Mouse (Mus musculus) cerebellum, adult 11 months (tissue): ENCODE measurements around the gene Ctrc.

Experiments used
- DNase-seq: peaks from one replicate; pipeline ENCODE4 v3.0.0; 2022

Gene Ctrc

DNA sequence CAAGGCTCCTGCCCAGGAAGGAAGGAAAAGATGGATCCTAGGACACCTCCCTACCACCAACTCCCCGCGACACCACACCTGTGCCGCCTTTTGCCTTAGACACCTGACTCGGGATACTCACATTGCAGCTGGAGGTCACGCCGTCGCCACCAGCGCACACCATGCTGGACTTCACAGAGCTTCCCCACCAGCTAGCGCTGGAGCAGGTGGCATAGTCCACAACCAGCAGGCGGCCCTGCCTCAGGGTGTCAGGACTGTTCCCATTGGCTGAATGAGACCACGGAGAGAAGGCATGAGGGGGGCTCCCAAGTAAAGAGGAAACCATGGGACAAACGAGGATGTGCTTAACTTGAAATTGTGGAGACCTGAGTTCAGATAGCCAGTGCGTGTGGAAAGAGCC lies 27.3 kb downstream of the Ctrc start:
- DNase-seq, result no peak

DNA sequence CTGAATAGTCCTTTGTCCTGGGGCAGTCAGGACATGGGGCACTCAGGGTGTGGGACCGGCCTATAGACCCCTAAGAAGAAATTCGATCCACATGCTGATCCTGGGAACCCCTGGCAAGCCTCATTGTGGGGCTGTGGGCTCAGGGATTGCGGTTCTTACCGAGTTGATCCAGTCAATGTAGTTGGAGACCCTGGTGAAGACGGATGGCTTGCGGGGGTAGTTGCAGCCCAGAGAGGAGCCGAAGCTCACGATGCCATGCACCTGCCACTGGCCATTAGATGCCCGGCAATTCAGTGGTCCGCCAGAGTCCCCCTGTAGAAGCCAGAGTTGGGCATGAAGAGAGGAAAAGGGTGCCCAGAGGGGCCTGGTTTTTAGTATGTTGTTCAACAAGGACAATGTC lies 28.5 kb downstream of the Ctrc start:
- DNase-seq, result no peak

DNA sequence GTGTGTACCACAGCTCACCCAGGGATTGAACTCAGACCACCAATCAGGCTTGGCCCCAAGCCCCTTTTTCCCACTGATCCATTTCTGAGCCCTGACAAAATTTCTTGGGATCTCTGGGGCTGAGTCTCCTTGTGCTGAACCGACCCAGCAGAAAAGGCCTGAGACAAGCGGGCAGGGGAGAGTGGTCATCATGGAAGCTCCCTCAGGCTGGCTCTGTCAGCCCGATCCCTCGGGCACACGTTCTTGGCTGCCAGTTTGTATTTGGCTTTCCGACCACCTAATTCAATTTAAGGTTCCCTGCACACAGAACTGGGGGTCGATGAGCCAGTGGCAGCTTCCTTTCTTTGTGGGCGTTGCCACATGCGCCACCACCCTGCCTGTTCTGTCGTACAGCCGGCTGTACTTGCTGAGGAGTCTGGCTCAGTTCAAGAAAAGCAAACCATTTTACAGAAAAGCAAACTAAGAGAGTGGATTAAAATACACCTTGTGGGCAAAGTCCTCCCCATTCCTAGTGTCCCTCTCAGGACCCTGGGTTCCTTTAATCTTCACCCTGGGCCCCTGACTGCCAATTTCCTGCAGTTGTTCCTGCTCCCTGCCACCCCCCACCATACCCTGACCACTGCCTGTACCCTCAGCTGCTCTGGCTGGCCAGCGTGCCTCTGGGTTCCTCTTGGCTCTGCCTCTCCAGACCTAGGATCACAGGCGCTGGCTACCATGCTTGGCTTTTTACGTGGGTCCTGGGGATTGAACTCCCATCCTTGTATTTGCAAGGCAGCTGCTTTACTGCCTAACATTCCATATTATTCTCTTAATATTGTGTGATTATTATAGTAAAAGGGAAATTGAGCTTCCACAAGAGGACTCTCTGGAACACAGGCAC lies 29.1 kb downstream of the Ctrc start:
- DNase-seq, result no peak

DNA sequence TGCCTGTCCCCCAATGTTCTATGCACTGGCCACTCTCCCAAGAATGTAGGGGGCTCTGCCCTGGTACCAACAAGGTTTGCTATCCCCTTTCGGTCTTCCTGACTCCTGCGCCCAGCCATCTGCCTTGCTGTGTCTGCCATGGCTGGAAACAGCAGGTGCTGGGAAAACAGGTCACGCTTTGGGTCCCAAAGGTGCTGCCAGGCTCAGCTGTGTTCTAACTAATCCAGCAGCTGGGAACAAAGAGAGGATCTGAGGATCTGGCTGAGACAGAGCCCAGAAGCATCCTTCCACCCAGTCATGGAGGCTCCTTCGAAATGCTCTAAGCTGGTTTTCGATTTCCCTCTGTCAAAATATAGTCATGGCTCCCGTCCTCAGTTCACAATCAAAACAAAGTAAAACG lies 29.9 kb downstream of the Ctrc start:
- no peak for DNase-seq

DNA sequence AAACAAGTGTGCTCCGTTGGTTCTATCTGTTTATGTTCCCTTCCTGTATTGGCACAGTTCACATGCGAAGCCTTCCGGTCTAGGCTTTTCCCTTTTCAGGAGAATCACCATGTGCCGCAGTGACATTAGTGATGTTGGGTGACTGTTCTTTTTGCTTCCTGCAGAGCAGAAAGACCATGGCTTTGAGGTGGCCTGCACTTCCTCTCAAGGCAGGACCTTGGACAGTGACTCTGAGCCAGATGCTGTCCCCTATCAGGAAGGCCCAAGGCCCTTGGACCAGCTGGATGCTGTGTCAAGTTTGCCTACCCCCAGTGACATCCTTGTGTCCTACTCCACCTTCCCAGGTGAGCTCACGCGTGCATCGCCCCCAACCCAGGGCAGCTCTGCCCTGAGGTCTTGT lies 34.8 kb downstream of the Ctrc start:
- DNase-seq, result no peak

DNA sequence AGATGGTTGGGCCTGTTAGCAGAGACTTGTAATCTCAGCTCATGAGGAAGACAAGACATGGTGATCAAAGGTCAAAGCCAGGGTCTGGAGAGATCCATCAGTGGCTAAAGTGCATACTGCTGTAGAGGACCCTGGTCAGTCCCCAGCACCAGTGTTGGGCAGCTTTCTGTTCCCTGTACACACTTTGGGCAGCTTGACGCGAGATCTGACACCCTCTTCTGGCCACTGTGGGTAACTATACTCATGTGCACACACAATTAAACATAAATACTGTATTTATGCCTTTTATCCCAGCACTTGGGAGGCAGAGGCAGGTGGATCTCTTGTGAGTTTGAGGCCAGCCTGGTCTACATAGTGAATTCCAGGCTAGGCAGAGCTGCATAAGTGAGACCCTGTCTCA lies 35.2 kb downstream of the Ctrc start:
- no peak for DNase-seq

DNA sequence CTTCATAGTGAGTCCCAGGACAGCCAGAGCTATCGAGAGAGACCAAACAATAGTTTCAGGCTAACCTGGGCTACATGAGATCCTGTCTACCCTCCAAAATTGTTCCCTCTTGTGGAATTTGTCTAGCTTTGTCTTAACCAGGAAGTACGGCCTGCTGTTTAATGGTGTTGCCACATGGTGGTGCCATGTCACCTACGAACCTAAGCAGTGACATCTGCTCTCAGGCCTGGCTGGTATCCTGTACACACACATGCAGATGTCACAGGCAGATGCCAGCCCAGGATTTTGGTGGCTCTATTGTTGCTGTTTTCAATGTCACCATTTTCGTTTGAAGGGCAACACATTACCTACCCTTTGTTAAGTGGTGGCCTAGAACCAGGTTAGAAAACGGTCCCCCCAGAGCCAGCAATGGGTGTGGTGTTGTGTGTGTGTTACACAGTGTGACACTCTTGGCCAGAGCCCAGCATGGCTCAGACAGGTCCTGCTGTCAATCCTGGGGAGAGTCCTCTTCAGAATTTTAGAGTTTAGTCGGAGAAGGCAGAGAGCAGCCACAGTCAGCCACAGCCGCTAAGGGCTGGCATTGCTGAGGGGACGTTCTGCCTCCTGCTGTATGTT lies 36.2 kb downstream of the Ctrc start:
- DNase-seq, result no peak

DNA sequence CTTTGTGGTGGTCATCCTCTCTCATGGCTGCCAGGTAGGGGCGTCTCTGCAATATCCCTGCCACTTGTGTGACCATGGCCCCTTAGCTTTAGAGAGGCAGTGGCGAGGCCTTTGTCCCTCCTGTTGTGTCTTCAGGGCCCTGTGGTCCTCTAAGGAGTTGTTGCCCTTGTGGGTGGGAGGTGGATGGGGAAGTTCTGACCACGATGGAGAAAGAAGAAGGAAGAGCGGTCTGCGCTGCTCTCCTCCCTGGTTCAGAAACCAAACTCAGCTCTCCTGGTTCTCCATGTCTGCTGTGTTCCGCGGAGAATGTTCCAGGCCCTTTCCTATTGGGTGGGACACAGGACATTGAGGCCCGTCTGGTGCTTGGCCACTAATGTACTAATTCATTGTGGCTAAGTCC lies 40.3 kb downstream of the Ctrc start:
- no peak for DNase-seq

DNA sequence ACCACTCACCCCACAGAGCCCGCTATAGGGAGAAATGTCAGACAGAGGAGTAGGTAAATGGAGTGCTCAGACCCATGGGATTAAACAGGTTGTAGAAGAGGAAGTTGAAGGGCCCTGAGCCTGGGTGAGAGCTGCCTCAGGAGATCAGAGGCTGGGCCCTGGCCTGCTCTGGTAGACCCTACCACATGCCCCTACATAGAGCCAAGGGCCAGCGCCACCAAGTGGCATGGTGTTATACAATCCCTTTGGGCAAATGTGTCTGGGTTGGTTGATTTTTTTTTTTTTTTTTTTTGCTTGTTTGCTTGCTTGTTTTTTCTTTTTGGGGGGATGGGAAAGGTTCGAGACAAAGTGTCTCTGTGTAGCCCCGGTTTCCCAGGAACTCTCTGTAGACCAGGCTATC lies 42.1 kb downstream of the Ctrc start:
- DNase-seq, result no peak

DNA sequence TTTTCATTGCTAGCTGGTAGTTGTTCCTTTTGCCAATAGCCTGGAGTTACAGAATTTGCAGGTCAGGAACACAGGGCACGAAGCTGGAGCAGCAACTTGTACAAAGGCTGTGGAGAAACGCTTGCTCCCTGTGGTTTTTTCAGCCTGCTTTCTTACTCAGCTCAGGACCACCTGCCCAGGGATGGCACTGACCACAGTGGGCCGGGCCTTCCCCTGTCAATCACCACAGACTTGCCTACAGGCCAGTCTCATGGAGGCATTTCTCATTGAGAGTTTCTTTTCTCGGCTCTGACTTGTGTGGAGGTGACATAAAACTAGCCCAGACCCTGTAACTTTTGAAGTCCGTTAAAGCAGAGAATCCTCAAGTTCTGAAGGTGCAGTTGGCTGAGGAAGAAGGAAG lies 48.6 kb downstream of the Ctrc start:
- DNase-seq, result no peak

DNA sequence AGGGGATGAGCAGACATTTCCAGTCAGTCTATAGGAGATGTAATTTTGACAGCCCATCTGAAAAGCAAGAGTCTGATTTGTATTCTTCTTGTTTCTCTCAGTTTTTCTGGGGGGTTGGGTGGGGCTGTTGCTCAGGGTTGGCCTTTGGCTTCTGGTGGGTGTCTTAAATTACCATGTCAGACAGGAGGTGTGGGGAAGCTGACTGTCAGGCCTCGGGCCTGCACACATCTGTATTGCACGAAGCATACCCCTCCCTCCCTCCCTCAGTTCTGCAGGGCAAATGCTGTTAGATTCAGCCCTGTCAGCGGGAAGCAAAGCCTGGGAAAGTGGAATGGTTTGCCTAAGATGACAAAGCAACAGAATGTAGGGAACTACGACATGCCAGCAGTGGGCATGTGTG lies 49.2 kb downstream of the Ctrc start:
- DNase-seq, result no peak

DNA sequence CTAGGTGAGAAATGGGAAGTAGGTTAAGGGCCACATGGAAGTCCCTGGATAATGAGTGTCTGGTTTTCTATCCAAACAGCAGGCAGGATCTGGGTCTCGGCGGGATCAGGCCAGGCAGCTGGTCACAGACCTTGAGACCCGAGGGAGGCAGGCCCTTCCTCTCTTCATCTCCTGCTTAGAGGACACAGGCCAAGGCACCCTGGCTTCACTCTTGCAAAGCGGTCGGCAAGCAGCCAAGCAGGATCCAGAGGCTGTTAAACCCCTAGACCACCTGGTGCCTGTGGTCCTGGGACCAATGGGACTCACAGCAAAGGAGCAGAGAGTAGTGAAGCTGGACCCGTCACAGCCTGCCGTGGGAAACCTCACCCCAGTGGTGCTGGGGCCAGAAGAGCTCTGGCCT lies 49.8 kb downstream of the Ctrc start:
- DNase-seq, result peak; percentile 15

DNA sequence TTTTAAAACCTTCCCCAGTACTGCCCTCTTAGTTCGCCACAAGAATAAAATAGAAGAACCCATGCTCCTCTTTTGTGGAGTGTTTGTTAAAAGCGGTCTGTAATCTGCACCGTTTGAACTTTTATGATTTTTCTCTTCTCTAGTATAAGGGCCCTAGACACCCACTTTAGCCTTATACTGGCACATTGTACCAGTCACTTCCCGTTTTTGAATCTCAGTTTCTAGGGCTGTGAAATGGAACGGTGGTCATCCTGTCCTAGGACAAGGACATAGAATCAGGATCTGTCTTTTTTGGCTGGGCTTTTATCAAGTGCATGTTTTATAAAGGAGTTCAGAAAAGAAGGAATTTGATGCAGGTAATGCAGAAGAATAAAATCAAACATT lies 52.0 kb downstream of the Ctrc start:
- DNase-seq, result no peak

DNA sequence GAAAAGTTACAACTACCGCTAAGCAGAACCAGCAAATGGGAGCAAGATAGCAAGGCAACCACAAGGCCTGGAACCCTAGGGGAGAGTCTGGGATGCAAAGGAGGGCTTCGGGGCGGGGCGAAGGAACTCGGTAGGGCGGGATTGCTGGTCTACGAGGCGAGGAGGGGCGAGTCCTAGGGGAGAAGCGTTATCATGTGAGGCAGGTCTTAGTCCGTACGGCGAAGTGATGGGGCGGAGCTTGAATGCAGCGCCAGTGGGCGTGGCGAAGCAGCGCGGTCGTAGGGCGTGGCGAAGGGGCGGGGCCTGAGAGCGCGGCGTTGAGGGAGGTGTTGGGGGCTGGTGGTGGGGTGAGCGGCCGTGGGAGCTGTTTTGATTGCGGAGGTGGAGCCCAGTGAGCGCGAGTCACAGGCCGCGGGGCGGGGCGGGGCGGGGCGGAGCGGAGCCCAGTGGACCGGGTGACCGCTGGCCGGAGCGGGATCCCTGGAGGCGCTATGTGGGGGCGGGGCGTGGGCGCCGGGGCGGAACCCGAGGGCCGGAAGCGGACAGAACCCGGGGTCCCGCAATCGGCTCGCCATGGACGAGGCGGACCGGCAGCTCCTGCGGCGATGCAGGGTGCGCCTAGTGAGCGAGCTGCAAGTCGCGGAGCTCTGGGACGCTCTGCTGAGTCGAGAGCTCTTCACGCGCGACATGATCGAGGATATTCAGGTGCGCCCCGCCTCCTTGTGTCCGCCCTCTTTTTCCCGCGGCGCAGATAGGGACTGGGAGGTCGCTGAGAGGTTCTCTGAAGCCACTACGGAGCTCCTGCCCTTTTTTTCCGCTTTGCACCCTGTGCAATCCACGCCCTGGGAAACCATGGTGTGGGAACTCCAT lies 52.6 kb downstream of the Ctrc start, which contains the start of gene Casp9:
TSS of gene Casp9 (plus strand) at position 331 of the 870 bp plus-strand sequence.
- peak; percentile 95 for DNase-seq

DNA sequence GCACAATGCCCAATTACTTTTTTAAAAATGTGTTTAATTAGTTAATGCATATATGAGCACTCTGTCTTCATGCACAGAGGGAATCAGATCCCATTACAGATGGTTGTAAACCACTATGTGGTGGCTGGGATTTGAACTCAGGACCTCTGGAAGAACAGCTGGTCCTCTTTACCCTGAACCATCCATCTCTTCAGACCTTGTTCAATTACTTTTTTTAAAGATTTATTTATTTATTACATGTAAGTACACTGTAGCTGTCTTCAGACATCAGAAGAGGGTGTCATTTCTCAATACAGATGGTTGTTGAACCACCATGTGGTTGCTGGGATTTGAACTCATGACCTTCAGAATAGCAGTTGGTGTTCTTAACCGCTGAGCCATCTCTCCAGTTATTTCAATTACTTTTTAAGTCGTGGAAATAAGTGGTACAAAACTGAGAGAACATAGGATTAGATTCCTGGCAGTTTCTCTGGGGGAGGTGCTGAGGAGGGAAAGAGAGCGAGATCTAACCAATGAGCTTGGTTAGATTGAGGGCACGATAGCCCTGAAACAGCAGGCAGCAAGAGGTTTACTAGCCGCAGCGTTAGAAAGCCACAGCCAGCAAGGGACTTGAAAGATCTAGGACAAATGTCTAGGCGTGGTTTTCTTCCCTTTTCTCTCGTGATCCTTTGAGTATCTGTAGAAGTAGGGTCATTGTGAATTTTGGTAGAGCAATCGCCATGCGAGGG lies 53.4 kb downstream of the Ctrc start:
- peak; percentile 16 for DNase-seq

DNA sequence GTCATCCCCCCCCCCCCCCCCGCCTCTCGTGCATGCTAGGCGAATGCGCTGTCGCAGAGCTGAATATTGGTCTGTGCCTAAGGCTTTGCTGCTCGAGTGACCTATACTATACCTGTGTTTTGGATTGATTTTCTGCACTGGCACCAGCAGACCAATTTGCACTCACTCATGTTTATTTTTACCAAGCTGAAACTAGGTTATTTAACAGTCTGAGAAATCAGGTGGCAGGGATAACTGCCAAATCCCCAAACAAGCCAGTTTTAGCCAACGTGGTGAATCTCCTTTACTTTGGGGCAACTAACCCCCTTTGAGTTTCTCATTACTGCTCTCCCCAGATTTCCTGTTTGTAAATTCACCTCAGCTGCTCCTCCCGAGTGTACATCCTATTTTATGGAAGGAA lies 54.2 kb downstream of the Ctrc start:
- DNase-seq, result peak; percentile 42

DNA sequence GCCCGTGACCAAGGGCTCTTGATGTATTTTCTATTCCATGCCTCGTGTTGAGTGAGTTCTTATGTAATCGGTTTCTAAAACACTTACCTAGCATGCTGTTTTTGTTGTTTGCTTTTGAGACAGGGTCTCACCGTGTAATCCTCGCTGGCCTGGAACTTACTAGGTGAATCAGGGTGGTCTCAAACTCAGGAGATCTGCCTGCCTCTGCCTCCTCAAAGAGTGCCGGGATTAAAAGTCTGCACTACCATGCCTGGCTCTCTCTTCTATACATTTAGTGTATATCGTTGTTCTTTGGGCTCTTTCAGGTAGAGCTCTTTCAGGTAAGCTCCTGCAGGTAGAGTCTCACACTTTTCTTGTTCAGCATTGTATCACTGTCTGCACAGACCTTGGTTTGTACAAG lies 54.7 kb downstream of the Ctrc start:
- DNase-seq, result no peak

DNA sequence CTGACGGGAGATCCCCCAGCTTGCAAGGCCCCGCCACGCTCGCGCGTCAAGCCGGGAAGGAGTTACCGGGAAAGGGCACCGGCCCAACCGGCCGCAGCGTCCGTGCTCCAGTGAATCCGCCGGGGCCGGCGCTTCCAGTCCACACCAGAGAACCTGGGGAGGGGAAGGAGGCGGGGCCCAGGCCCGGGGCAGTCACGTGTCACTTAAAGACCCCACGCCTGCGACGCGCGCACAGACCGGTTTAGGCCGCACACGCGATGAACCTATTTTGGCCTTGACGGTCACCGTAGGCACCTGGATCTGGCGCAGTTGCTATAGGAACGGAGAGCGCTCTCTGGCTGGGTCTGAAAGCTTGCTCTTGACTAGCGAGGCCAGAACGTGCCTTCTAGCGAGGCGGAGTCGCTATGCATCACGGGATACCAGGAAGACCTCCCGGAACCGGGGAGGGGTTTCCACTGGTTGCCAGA lies 55.6 kb downstream of the Ctrc start, which contains the start of gene Dnajc16:
TSS of gene Dnajc16 (minus strand) at position 408 of the 467 bp plus-strand sequence.
- peak; percentile 96 for DNase-seq

DNA sequence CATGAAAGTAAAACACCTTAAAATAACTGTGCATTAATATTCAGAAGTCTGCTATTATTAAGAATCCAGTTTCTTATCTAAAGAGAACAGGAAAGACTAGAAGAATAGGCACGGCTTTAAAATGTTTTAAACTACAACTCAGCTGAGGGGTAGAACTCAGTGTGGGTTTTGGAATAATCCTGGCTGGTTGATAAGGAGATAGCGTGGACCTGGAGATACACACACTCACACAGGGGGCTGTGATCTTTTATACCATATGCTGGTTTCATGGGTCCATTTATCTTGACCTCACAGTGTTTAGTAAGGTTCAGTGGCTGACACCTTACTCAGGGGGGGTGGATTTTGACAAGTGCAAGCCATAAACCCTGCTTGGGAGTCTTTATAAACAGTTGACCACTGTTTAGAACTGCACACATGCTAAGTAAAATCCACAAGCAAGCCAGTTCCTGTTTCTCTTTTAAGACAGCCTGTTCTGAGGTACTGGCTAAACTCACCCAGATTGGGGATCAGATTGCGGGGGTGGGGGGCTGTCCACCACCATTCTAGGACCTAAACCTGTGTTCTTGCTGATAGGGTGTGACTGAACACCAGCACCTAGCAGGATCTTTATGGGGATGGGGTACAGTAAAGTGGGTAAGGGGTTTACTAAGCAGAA lies 56.5 kb downstream of the Ctrc start:
- DNase-seq, result no peak

DNA sequence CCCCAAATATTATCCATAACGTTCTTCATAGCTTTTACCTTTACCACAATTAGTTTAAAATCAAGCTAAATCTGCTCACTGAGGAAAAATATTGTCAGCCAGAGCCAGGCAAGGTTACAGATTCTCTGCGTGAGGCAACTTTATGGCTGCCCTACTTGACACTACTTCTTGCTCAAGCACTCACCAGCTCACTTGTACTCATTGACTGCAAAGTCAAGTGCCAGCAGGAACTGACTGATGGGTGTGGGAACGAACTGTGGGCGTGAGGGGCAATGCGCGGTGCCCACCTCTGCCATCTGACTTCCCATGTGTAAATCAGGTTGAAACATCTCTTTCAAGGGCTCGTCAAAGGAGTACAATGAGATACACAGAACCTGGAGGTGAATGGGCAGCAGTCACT lies 58.7 kb downstream of the Ctrc start:
- DNase-seq, result no peak

DNA sequence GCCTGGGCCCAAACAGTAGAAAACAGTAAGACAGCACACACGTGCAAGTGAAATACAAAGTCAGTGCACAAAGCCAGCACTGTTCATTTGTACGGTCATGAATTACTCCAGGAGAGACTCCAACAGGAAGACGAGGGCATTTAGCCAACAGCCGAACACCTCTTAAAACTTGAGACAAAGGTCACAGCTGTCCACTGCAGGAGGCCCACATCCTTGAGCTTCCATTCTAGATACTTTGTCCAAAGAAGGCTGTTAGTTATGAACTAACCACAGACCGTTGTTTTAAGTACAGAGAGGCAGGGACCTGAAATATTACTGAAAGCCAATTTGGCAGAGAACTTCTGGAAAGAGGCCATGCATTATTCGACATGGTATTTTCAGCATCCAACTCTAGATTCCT lies 59.1 kb downstream of the Ctrc start:
- DNase-seq, result no peak

DNA sequence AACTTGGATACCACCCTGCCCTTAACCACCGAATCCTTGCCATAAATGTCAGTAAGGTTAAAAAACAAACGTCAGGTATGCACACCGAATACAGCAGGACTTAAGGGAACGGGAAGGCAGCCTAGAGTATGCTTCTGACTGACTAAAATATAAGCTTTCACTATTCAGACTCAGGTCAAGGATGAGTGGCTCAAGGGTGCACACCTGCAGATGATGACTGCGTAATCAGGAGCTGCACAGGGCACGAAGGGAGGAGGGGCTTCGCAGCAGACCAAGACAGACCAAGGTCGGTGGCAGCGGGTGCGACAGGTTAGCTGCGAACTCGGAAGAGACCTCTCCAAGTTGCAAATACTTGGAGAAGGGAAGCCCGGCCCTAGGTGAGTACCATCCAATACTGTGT lies 60.0 kb downstream of the Ctrc start:
- no peak for DNase-seq
